Mouse (Mus musculus) limb, embryonic 11.5 days (tissue): ENCODE measurements at regions not wholly inside any gene's neighbourhood (a gene's known extent, or its start where the extent isn't known, plus 50 kb on each side); places are given as distances from the start of the nearest gene placed in this dataset.

Experiments
- ATAC-seq: fragments of 200-750 bp; cut with Nextera tagmentation; 2 replicates; pipeline ENCODE4 v1.8.0; 2017; ENCODE audit warnings: low read depth; ENCODE audit not compliant: insufficient number of reproducible peaks, low FRiP score, low TSS enrichment
- DNase-seq: peaks from one replicate; pipeline ENCODE4 v3.0.0-alpha.2; 2015; ENCODE audit warnings: low spot score
- H3K27ac ChIP-seq: fragments of 300-500 bp; sonication (generic); replicated peaks from 2 replicates; pipeline ENCODE4 v1.5.1; 2014; ENCODE audit warnings: low read depth, mild to moderate bottlenecking, low read length
- H3K27me3 ChIP-seq: fragments of 300-500 bp; sonication (generic); 2 replicates; pipeline ENCODE4 v1.6.1; 2014; ENCODE audit warnings: mild to moderate bottlenecking, low read length, mixed read lengths; ENCODE audit not compliant: control insufficient read depth, insufficient read depth
- H3K36me3 ChIP-seq: fragments of 300-500 bp; sonication (generic); 2 replicates; pipeline ENCODE4 v1.6.1; 2014; ENCODE audit warnings: mild to moderate bottlenecking, low read length, moderate library complexity, mixed read lengths; ENCODE audit not compliant: control insufficient read depth, insufficient read depth
- H3K4me1 ChIP-seq: fragments of 300-500 bp; sonication (generic); 2 replicates; pipeline ENCODE4 v1.6.1; 2014; ENCODE audit warnings: low read length, mixed read lengths; ENCODE audit not compliant: control insufficient read depth, insufficient read depth
- H3K4me2 ChIP-seq: fragments of 300-500 bp; sonication (generic); 2 replicates; pipeline ENCODE4 v1.6.1; 2014; ENCODE audit warnings: low read depth, mild to moderate bottlenecking, moderate library complexity; ENCODE audit not compliant: severe bottlenecking
- H3K4me3 ChIP-seq: fragments of 300-500 bp; sonication (generic); 2 replicates; pipeline ENCODE4 v1.5.1; 2014; ENCODE audit warnings: low read depth, low read length
- H3K9ac ChIP-seq: fragments of 300-500 bp; sonication (generic); 2 replicates; pipeline ENCODE4 v1.6.1; 2014; ENCODE audit warnings: mild to moderate bottlenecking, low read length
- H3K9me3 ChIP-seq: fragments of 300-500 bp; sonication (generic); 2 replicates; pipeline ENCODE4 v1.6.1; 2016; ENCODE audit warnings: low read length; ENCODE audit not compliant: control insufficient read depth
- WGBS: fragments of 180-500 bp; shearing (Covaris S2); extraction: QIAGEN DNeasy Blood & Tissue Kit; methylation state at CpG from one replicate; pipeline ENCODE4 v1.1.7; 2014; 5-methylcytosine and 5-hydroxymethylcytosine counted together

DNA sequence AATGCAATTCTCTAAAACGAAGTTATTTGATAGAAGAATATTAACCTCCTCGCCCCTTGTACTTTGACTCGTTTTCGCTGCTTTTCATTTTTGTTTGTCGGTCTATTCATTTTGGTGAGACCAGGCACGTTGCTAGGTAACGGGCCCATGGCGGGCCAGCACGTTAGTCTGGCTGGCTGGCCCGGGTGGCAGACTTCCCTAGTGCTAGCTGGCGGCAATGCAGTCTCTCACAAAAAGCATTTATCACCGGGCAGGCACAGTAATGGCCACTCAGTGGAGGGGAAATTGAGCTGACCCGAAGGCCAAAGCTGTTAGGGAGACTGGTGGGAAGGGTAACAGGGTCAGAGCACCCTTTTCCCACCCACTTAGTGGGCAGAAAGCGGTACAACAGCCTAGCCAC, 163.7 kb downstream of the Gm12689 start:
- no peaks in the 10 kb centered on the region for H3K27me3 ChIP-seq
- no peak overlapping the region for H3K4me3 ChIP-seq
- no peaks in the 10 kb centered on the region for H3K36me3 ChIP-seq
- H3K9ac ChIP-seq, result no peak overlapping the region
- ATAC-seq (peak; percentile 89), DNase-seq (peak; percentile 82)
- WGBS, result 4% methylated on average over 14 of the region's 14 CpGs
- no peak overlapping the region for H3K4me2 ChIP-seq
- no peaks in the 10 kb centered on the region for H3K9me3 ChIP-seq
- peaks cover 3% of the 10 kb centered on the region; the same call in 1 of the 2 replicates for H3K4me1 ChIP-seq
- H3K27ac ChIP-seq, result no peak overlapping the region

GRCm38 (mm10) chr4:99465493-99465892, 169.8 kb downstream of the Gm12689 start:
- DNase-seq, result no peak
- no peak for ATAC-seq
- WGBS, result 69% methylated on average over 9 of the region's 9 CpGs
- Histone ChIP-seq H3K9ac (no peak overlapping the region), H3K27me3 (no peaks in the 10 kb centered on the region), H3K27ac (no peak overlapping the region), H3K36me3 (no peaks in the 10 kb centered on the region), H3K4me3 (no peak overlapping the region), H3K4me1 (no peaks in the 10 kb centered on the region), H3K4me2 (no peak overlapping the region), H3K9me3 (no peaks in the 10 kb centered on the region)

DNA sequence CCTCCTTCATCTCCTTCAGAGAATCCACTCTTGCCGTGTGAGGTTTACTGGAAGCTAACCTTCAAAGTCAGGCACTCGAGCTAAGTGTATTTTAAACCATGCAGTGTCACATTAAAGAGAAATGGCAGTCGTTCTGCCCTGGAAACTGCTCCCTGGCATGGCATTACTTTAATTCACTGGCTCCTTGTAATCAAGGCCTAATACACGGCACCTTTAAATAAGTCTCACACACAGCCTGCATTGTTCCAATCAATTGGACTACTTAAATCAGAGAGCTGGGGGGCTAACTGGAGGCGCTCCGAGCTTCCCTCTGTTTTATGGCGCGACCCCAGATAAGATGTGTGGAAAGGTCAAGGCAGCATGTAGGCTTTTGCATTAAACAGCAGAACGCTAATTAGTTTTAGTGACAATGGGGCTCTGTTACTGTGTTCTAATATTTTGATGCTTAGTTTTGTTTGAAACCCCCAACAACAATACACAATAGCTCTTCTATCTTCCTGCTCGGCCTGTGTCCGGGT, 180.1 kb downstream of the Gm12689 start:
- Histone ChIP-seq H3K27me3 (no peaks in the 10 kb centered on the region), H3K4me2 (no peak overlapping the region), H3K36me3 (no peaks in the 10 kb centered on the region), H3K9me3 (no peaks in the 10 kb centered on the region), H3K4me3 (no peak overlapping the region), H3K4me1 (peaks cover 4% of the 10 kb centered on the region; the same call in 1 of the 2 replicates), H3K9ac (no peak overlapping the region), H3K27ac (no peak overlapping the region)
- DNase-seq (peak; percentile 31), ATAC-seq (no peak)
- 35% methylated on average over 11 of the region's 11 CpGs for WGBS

GRCm38 (mm10) chr4:99484271-99484670, 171.8 kb upstream of the Foxd3 start:
- ATAC-seq, result no peak
- no peak overlapping the region for H3K9ac ChIP-seq
- 65% methylated on average over 4 of the region's 4 CpGs for WGBS
- no peaks in the 10 kb centered on the region for H3K9me3 ChIP-seq
- H3K27ac ChIP-seq, result no peak overlapping the region
- H3K4me1 ChIP-seq, result no peaks in the 10 kb centered on the region
- H3K4me3 ChIP-seq, result no peak overlapping the region
- no peak for DNase-seq
- H3K36me3 ChIP-seq, result no peaks in the 10 kb centered on the region
- no peak overlapping the region for H3K4me2 ChIP-seq
- H3K27me3 ChIP-seq, result no peaks in the 10 kb centered on the region

DNA sequence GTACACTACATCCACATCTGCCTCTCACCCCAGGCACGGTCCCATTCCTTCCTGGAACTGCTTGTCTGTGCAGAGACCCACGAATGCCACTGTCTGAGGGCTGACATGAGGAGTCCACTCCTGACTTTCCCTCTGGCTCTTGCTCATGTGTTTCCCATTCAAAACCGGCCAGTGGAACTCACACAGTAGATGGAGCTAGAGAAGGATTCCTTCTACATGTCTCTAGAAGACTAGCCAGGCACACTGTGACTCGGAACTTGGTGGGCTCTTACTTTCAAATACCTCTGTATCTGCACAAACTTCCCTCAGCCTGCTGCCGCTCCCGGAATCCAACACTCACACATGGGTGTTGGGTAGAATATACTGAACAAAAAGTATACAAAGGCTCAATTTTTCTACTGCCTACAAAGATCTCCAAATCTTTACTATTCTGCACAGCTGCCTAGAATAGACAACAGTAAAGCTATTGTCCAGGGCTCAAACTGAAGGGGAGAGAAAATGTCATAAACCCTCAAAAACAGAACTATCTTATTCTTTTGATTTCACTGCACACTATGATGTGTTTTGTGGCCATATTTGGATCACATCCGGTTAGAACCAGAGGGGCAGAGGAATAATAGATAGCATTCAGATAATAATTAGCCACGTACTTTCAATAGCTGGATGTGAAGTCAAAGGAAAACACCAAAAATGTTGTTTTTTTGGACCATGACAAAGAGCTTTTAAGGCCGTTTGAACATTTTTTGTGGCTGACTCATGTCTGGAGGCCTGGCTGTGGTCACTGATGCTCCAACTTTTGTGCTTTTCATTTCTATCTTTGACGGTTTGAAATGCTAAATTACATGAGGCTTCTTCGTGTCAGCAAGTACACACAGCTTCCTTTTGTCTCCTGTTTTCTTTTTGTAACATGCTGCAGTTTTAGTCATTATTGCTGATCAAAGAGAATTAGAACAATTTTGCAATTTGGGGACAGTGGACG, 164.3 kb upstream of the Foxd3 start:
- H3K9me3 ChIP-seq, result no peaks in the 10 kb centered on the region
- H3K27me3 ChIP-seq, result no peaks in the 10 kb centered on the region
- ATAC-seq (no peak), DNase-seq (no peak)
- no peak overlapping the region for H3K4me2 ChIP-seq
- no peak overlapping the region for H3K27ac ChIP-seq
- no peak overlapping the region for H3K9ac ChIP-seq
- no peaks in the 10 kb centered on the region for H3K4me1 ChIP-seq
- WGBS, result 82% methylated on average over 12 of the region's 12 CpGs
- no peaks in the 10 kb centered on the region for H3K36me3 ChIP-seq
- H3K4me3 ChIP-seq, result no peak overlapping the region

DNA sequence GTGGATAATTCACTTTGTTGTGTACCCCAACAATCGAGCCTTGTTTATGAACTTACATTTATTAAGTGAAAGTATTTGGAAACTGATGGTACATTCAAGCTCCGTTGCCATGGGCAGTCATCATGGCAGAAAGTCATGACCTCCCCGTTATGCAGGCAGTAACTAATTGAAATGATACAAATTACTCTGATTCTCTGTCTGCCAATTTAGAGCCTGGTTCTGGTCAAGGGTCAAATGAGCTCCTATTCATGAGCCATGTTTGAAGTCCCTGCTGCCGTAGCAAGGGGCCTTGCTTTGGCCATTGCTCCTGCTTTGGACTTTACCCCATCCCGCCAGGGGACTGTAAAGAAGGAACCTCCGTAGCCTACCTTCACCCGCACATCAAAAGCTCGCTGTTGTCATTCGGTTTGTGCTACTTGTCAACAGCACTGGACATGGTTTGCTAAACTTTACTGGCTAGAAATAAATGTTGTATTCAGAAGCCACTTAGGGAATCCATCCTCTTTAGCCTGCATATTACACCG, 152.8 kb upstream of the Foxd3 start:
- no peak overlapping the region for H3K4me3 ChIP-seq
- no peaks in the 10 kb centered on the region for H3K9me3 ChIP-seq
- DNase-seq (no peak), ATAC-seq (no peak)
- H3K36me3 ChIP-seq, result no peaks in the 10 kb centered on the region
- WGBS, result 66% methylated on average over 10 of the region's 10 CpGs
- H3K27ac ChIP-seq, result no peak overlapping the region
- no peaks in the 10 kb centered on the region for H3K4me1 ChIP-seq
- no peaks in the 10 kb centered on the region for H3K27me3 ChIP-seq
- no peak overlapping the region for H3K4me2 ChIP-seq
- no peak overlapping the region for H3K9ac ChIP-seq

DNA sequence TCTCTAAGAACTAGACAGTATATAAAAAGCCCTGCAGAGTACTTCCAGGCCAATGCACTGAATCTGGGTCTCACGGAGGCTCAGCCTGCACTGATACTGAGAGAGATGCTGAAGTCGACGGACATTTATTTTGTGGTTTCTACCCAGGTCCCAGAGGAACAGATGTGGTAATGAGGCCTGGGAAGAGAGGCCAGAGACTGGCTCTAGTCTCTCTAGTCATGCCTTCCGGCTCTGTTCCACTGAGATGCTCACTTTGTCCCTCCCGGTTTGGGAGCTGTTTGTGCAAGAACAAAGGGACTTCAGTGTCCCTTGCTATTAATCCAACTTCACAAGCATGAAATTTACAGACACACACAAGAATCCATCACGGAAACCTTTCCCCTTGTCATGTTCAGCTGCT, 144.1 kb upstream of the Foxd3 start:
- Histone ChIP-seq H3K4me1 (no peaks in the 10 kb centered on the region), H3K36me3 (no peaks in the 10 kb centered on the region), H3K9me3 (no peaks in the 10 kb centered on the region), H3K27me3 (no peaks in the 10 kb centered on the region), H3K4me3 (no peak overlapping the region), H3K27ac (no peak overlapping the region), H3K4me2 (no peak overlapping the region), H3K9ac (no peak overlapping the region)
- 77% methylated on average over 6 of the region's 6 CpGs for WGBS
- ATAC-seq (no peak), DNase-seq (no peak)

DNA sequence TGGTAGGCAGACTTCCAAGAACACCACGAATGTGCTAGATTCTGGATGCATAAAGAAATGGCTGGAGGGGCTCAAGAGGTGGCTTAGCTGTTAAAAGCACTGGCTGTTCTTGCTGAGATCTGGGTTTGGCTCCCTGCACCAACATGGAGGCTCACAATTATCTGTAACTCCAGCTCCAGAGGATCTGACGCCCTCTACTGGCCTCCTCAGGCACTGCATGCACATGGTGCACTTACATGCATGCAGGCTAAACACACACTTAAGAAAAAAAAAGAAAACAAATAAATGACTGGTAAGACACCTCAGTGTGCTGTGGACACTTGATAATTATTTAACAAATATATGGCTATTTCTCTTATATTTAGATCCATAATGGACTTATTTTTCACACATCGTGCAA, 139.2 kb upstream of the Foxd3 start:
- Histone ChIP-seq H3K9ac (no peak overlapping the region), H3K36me3 (no peaks in the 10 kb centered on the region), H3K4me2 (no peak overlapping the region), H3K9me3 (no peaks in the 10 kb centered on the region), H3K27me3 (no peaks in the 10 kb centered on the region), H3K4me1 (no peaks in the 10 kb centered on the region), H3K4me3 (no peak overlapping the region), H3K27ac (no peak overlapping the region)
- ATAC-seq (no peak), DNase-seq (no peak)
- WGBS, result 82% methylated on average over 3 of the region's 3 CpGs
